Mouse (Mus musculus) thymus, postnatal 0 days (tissue): ENCODE data around the gene Zfp987. TPM values are rescaled to one million over a fixed set of nuclear protein-coding genes. Genes with fewer than 3 reads are reported as not detected.
"Not testable (repeated sequence)": the region's sequence is repeated elsewhere in the genome, so short reads cannot be mapped to it uniquely, and the experiment has no call there.

Source experiments
- DNase-seq: peaks from one replicate; pipeline ENCODE4 v3.0.0-alpha.2; 2015; ENCODE audit warnings: low spot score
- polyA plus RNA-seq: library from polyadenylated mRNA; unstranded; fragments of >200 nt; fragmentation: Nextera tagmentation; extraction: Ambion mirVana; gene quantifications from 2 replicates; pipeline ENCODE4 v1.2.1, GENCODE M21; 2015

Gene Zfp987
- 1.1 and 1.4 TPM in 2 replicates for polyA plus RNA-seq

DNA sequence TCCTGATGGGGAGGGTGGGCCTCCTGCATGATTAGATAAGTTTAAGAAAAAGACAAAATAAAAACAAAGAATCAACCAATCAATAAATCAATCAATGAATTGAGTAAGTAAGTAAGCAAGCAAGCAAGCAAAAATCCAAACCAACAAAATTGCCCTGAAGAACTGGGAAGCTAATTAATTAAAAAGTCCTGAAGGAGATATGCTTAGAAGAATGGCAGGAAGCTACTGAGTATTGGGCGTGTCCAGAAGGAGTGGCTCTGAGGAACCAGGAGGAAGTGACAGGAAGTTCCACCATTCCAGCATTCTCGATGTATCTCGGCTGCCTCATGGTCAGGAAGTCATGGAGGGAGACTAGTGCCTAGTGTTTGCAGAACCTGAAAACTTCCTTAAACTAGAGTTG is at the start of gene Zfp987:
Gene Zfp987 (plus strand): TSS at position 301 of the 400 bp plus-strand sequence.
- DNase-seq, result not testable (repeated sequence)

DNA sequence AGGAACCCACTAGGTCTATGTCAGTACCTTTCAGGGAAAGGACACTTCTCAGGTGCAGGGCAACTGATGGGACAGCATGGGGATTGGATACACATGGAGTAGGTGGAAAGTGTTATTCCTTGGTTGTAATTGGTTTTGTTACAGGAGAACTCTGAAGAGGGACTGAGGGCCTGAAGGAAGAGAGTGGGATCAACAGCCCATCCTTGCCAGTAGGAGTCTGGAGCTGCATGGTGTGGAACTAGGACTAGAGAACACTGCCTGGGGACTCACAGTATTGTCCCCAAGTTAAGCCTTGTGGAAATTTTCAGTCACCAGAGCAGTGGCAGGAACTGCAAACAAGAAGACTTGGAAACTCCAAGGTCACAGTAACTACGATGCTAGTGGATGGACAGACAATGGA is 44.6 kb upstream of the Zfp987 start:
- DNase-seq, result not testable (repeated sequence)

DNA sequence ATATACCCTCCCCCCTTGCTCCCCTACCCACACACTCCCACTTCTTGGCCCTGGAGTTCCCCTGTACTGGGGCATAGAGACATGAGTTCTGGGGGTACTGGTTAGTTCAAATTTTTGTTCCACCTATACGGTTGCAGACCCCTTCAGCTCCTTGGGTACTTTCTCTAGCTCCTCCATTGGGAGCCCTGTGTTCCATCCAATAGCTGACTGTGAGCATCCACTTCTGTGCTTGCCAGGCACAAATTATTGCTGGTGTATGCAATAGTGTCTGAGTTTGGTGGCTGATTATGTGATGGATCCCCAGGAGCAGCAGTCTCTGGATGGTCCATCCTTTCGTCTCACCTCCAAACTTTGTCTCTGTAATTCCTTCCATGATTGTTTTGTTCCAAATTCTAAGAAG is 43.7 kb upstream of the Zfp987 start:
- not testable (repeated sequence) for DNase-seq

DNA sequence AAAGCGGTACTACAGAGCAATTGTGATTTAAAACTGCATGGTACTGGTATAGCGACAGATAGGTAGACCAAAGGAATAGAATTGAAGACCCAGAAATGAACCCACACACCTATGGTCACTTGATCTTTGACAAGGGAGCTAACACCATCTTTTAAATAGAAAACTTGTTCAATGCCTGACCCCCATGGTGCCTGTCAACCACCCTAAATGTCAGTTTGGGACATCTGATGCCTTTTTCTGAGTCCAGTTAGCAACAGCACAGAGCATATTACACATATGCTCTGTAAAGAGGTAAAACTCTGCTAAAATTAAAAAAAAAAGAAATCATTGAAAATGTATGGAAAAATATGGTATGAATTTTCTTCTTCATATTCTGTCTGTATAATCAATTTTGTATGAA is 41.8 kb upstream of the Zfp987 start:
- DNase-seq, result no peak

DNA sequence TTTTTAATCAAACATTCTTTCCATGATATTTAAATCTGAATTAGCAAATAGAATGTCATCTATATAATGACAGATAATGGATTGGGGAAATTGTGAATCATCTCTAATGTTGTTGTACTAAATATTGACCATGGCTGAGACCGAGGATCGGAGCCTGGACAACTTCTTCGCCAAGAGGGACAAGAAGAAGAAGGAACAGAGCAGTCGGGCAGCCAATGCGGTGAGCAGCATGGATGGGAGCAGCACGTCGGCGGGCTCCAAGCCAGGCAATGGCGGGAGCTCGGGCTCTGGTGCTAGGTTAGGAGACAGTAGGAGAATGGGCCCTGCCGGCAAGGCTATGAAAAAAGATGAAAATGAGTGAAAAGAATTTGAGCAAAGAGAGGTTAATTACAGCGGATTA is 38.5 kb upstream of the Zfp987 start:
- DNase-seq, result not testable (repeated sequence)

DNA sequence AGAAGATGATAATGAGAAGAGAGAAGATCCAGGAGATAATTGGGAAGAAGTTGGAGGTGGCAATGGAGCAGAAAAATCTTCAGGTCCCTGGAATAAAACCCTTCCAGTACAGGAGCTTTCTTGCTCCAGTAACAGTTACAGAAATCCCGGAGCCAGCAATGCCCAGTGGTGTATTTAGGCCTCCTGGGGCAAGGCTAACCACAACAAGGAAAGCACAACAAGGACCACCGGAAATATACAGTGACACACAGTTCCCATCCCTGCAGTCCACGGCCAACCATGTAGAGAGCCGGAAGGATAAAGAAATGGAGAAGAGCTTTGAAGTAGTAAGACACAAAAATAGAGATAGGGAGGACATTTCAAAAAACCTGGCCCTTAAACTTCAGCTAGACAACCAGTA is 38.0 kb upstream of the Zfp987 start:
- DNase-seq, result not testable (repeated sequence)

DNA sequence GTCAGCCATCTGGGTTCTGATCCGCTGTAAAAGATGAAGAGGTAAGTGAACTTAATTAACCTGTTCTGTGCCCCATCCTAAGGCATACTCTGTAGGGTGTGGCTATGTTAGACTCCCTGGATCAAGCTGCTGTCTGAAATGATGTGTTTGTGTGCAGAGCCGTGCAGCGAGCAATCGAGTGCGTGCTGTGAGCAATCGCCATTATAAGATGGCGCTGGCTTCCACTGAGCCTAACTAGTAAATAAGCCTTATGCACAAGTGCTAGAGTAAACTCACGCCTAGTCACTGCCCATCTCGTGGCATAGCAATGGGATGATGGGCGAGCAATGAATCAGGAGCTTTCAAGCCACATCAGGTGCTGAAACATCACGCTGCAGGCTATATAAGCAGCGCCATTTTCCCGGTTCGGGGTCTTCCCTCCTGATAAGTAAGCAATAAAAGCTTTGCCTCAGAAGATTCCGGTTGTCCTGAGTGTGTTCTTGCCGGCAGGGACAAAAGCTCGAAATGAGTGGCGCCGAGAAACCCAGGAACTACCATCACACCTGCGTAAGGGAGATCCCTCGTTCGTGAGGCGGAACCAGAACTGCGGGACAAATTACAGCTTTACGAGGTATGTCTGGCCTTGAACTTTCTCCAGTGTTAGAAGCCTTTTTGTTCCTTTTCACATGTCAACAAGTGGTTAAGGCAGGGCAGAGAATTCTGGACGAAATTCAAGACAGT is 37.0 kb upstream of the Zfp987 start:
- DNase-seq, result not testable (repeated sequence)

DNA sequence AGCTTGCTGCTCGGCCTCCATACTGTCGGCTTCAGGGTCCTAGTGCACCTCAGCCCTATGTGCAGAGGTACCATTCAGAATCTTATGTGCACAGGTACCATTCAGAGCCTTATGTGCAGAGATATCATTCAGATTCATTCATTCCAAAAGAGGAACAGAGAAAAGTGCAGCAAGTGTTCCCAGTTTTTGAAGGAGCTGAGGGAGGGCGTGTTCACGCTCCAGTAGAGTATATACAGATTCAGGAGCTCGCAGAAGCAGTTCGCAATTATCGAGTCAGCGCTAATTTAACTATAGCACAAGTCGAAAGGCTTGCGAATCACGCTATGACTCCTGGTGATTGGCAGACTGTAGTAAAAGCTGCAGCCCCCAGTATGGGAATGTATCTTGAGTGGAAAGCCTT is 36.0 kb upstream of the Zfp987 start:
- not testable (repeated sequence) for DNase-seq

DNA sequence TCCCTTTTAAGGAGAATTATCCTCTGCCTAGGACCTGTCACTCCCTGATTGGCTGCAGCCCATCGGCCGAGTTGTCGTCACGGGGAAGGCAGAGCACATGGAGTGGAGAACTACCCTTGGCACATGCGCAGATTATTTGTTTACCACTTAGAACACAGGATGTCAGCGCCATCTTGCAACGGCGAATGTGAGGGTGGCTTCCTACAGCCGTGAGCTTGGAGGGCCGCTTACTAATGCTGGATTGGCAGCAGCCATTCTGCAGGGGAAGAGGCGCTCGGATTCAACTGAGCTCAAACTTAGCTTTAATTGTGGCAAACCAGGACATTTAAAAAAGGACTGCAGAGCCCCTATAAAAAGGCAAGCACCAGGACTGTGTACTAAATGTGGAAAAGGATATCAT is 35.1 kb upstream of the Zfp987 start:
- DNase-seq, result not testable (repeated sequence)

DNA sequence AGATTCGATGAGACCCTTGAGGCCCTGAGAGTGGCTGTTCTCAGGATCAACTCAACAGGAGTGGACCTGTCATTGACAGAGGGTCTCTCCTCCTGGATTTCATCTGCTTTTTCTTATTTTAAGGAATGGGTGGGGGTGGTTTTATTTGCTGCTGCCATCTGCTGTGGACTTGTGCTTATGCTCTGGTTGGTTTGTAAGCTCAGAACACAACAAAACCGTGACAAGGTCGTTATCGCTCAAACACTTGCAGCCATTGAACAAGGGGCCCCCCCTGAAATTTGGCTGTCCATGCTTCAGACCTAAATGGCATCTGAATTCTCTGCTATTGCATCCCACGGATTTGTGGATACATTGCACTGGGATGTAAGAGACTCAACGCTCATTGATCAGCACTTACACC is 34.1 kb upstream of the Zfp987 start:
- not testable (repeated sequence) for DNase-seq

DNA sequence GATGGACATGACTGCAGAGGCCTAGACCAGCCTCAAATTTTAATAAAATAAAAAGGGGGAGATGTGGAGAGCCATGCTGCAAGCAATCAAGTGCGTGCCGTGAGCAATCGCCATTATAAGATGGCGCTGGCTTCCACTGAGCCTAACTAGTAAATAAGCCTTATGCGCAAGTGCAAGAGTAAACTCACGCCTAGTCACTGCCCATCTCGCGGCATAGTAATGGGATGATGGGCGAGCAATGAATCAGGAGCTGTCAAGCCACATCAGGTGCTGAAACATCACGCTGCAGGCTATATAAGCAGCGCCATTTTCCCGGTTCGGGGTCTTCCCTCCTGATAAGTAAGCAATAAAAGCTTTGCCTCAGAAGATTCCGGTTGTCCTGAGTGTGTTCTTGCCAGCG is 33.5 kb upstream of the Zfp987 start:
- DNase-seq, result not testable (repeated sequence)

DNA sequence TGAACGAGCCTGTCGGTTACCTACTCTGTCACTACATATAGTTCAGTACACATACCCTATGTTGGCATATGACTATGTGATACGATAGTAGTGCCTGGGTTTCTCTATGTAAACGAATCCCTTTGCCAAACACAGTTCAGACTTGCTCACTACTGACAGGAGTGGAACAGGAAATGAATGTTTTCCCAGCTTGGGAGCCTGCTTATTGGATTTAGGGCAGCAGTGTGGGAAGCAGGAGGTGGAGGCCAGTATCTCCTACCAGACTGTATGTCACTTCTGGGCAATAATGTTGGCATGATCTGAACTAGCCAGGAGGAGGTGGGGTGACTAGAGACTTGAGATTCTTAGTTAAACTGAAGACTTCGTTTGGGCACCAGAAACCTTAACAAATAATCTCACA is 32.3 kb upstream of the Zfp987 start:
- not testable (repeated sequence) for DNase-seq

DNA sequence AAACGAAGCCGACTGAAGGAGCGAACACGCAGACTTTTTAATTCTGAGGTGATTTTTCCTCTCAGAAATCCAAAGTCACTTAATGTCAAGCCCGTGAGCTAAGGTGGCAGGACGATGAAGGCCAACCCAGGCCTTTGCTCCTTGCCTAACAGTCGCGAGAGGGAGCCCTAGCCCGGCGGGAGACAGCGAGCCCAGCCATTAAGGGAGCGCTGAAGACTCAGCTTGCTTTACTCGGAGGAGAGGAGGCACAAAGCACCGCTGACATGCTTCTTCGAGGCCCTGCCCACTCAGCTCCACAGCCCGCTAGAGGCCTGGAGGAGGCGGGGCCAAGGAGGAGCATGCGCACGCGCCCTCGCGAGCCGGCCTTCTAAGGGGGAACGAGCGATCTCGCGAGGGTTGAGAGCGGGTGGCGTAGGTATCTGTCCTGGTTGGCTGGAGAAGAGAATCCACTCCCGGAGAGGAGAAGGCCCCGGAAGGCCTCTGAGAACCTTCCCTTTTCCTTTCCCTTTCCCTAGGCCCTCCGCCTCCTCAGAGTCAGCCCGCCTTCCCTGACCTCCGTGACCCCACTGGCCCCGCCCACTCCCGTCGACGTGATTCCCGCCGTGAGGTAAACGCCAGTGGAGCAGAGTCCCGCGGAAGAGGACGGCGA is 30.0 kb upstream of the Zfp987 start:
- not testable (repeated sequence) for DNase-seq

DNA sequence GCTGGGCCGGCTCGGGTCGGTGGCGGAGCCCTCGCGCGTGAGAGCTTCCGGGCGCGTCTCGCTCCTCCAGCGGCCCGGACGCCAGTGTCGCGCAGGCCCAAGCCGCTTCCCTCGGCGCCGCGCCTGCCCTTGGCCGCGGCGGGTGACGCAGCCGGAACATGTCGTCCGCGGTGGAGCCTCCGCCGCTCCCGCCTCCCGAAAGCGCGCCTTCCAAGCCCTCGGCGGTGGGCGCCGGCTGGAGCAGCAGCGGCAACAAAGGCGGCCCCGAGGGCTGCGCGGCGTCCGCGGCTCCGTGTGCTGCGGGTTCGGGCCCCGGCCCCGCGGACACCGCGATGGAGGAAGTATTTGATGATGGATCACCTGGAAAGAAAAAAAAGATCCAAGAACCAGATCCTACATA is 29.5 kb upstream of the Zfp987 start:
- not testable (repeated sequence) for DNase-seq

DNA sequence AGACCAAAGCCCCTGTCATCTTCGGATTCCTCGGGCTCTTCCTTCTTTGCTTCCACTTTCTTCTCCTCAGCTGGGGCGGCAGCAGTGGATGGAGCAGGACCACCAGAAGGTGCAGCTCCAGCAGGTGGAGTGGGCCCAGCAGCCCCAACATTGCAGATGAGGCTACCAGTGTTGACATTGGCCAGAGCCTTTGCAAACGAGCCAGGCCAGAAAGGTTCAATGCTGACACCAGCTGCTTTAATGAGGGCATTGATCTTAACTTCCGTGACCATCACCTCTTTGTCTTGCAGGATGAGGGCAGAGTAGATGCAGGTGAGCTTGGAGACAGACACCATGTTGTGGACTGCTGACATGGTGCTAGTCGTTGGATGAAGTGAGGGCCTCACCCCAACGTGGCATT is 23.8 kb upstream of the Zfp987 start:
- not testable (repeated sequence) for DNase-seq

DNA sequence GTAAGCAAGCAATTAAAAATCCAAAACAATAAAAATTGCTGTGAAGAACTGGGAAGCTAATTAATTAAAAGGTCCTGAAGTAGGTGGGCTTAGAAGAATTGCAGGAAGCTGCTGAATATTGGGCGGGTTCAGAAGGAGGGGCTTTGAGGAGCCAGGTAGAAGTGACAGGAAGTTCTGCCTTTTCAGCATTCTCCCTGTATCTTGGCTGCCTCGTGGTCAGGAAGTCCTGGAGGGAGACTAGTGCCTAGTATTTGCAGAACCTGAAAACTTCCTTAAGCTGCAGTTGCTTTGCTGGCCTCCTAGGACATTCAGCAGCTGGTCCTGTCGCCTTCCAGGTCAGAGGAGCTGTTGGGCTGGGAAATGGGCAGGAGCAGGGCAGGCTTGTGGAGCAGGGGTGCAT is 4.3 kb downstream of the Zfp987 start:
- not testable (repeated sequence) for DNase-seq

DNA sequence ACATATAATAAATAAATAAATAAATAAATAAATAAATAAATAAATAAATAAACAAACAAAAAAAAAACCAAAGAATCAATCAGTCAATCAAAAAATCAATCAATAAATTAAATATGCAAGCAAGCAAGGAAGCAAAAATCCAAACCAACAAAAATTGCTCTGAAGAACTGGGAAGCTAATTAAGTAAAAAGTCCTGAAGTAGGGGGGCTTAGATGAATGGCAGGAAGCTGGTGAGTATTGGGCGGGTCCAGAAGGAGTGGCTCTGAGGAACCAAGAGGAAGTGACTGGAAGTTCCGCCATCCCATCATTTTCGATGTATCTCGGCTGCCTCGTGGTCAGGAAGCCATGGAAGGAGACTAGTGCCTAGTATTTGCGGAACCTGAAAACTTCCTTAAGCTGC is 59.4 kb downstream of the Zfp987 start, which contains the start of gene Zfp600:
Gene Zfp600 (plus strand): TSS at position 301 of the 400 bp plus-strand sequence.
- not testable (repeated sequence) for DNase-seq

DNA sequence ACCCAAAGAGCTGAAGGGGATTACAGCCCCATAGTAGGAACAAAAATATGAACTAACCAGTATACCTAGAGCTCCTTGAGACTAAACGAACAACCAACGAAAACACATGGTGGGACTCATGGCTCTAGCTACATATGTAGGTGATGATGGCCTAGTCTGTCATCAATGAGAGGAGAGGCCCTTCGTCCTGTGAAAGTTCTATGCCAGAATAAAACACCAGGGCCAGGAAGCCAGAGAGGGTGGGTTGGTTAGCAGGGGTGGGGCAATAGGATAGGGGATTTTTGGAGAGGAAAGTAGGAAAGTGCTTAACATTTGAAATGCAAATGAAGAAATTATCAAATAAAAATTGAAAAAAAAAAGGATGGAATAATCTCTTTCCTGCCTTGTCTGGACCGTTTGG is 65.8 kb downstream of the Zfp987 start:
- DNase-seq, result not testable (repeated sequence)

DNA sequence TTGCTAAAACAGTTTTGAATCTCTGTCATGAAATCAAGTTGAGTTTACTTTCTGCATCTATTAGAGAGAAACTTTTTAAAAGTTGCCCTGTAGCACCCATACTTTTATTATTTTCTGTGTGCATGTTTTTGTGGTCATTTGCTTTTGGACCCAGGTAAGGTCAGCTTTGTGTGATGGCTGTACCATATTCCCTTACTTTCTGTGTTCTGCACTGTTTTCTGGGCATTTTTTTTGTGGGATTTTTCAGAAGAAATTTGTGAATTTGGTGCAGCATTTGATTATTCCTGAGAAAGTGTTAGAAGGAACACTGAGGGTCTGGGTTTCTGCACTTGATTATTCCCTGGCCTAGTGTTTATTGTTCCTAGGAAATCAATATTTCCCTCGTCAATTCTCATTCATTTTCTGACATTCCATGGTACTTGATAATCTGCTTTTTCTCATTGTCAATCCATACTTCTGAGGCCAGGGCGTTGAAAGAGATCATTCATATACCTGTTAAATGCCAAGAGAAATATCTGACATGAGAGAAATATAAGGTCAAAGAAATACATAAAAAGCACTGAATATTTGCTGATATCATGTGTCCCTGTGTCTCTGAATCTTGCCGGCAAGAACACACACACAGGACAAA is 70.2 kb downstream of the Zfp987 start:
- DNase-seq, result peak; percentile 1

DNA sequence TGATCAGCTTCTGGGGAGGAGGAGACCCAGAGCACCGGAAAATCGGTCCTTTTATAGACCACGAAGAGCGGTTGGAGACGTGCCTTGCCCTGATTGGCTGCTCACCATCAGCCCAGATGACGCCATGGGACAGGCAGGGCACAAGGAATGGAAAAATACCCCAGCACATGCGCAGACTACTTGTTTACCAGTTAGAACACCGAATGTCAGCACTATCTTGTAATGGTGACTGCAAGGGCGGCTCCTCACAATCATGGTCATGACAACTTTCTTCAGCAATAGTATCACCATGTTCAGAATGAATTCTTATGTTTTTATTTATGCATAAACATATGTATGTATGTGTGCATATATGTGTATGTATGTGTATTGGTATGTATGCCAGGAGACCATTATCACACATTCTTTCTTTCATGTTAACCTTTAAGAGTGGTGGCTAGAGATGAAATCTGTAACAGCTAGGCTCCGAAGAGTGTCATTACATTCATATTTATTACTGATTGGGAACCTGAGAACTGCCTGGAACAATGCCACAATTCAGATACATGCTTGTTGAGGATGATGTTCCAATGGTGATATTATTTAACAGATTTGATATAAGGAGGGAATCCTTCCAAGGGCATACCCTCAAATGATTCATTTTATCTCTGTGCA is 70.9 kb downstream of the Zfp987 start:
- DNase-seq, result peak; percentile 1

DNA sequence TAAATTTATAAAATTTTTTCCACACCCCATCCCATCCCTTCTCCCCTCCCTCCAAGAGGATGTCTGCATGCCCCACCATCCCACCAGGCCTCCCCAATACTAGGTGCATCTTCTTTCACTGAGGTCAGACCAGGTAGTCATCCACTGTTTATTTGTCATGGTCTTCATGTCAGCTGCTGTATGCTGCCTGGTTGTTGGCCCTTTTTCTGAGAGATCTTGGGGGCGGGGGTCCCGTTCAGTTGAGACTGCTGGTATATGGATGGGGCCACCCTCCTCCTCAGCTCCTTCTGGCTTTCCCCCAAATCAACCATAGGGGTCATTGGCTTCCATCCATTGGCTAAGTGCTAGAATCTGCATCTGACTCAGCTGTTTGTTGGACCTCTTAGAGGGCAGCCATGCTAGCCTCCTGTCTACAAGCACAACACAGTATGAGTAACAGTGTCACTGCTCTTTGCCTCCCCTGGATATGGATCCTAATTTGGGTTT is 71.7 kb downstream of the Zfp987 start:
- DNase-seq, result not testable (repeated sequence)
